Mouse (Mus musculus): ENCODE measurements around the gene Fgfr2. TPM values are rescaled to one million over a fixed set of nuclear protein-coding genes. Genes with fewer than 3 reads are reported as not detected.

The Fgfr2 gene
- total and polyA plus RNA-seq, 2 experiments from 2014 or later: 17.1 to 47.6 TPM

GRCm38 (mm10) chr7:131788595-131789206 is 1334.4 kb downstream of the Fgfr2 start:
- TF ChIP-seq CTCF (IDR thresholded peaks at IDR 0.05; ENCODE audit: low read depth): no peak
- Histone ChIP-seq H3K4me1 (ENCODE audit: insufficient read depth) (no peaks in the 10 kb centered on the region), H3K9ac (no peak overlapping the region), H3K9me3 (ENCODE audit: low read length) (no peaks in the 10 kb centered on the region), H3K27me3 (ENCODE audit: insufficient read depth, low read length) (no peaks in the 10 kb centered on the region; the same call in 1 of the 2 replicates), H3K27ac (ENCODE audit: low read depth, low read length) (no peak overlapping the region), H3K4me3 (ENCODE audit: low read depth, low read length) (no peak overlapping the region), H3K4me2 (ENCODE audit: low read depth) (no peak overlapping the region), H3K36me3 (ENCODE audit: insufficient read depth) (no peaks in the 10 kb centered on the region)
- 44% methylated on average over 10 of the region's 10 CpGs for WGBS
- no peak for DNase-seq
- ATAC-seq: no peak; the same call in 1 of the 2 replicates

GRCm38 (mm10) chr7:131785721-131786120 is 1337.4 kb downstream of the Fgfr2 start:
- no peak for DNase-seq
- Histone ChIP-seq H3K9me3 (ENCODE audit: low read length) (no peaks in the 10 kb centered on the region), H3K36me3 (ENCODE audit: insufficient read depth) (no peaks in the 10 kb centered on the region), H3K4me2 (ENCODE audit: low read depth) (no peak overlapping the region), H3K27ac (ENCODE audit: low read depth, low read length) (no peak overlapping the region), H3K4me1 (ENCODE audit: insufficient read depth) (no peaks in the 10 kb centered on the region), H3K9ac (no peak overlapping the region), H3K27me3 (ENCODE audit: insufficient read depth, low read length) (no peaks in the 10 kb centered on the region; the same call in none of the 2 replicates), H3K4me3 (ENCODE audit: low read depth, low read length) (no peak overlapping the region)
- WGBS: 78% methylated on average over 3 of the region's 3 CpGs
- no peak for TF ChIP-seq CTCF (IDR thresholded peaks at IDR 0.05; ENCODE audit: low read depth)
- no peak for ATAC-seq

- no peak overlapping the region for H3K9ac ChIP-seq
- no peaks in the 10 kb centered on the region for H3K9me3 ChIP-seq (ENCODE audit: low read length)
- no peak overlapping the region for H3K4me3 ChIP-seq (ENCODE audit: low read depth, low read length)
- H3K36me3 ChIP-seq (ENCODE audit: insufficient read depth): no peaks in the 10 kb centered on the region
- ATAC-seq (no peak), DNase-seq (no peak)
- no peak for TF ChIP-seq CTCF (IDR thresholded peaks at IDR 0.05; ENCODE audit: low read depth)
- no peak overlapping the region for H3K4me2 ChIP-seq (ENCODE audit: low read depth)
- 34% methylated on average over 24 of the region's 24 CpGs for WGBS
- H3K27ac ChIP-seq (ENCODE audit: low read depth, low read length): no peak overlapping the region
- H3K4me1 ChIP-seq (ENCODE audit: insufficient read depth): no peaks in the 10 kb centered on the region
- H3K27me3 ChIP-seq (ENCODE audit: insufficient read depth, low read length): peaks cover 42% of the 10 kb centered on the region
Observed at GRCm38 (mm10) chr7:131778271-131778985, 1344.7 kb downstream of the Fgfr2 start.

- Histone ChIP-seq H3K9ac (no peak overlapping the region), H3K4me1 (ENCODE audit: insufficient read depth) (no peaks in the 10 kb centered on the region), H3K9me3 (ENCODE audit: low read length) (no peaks in the 10 kb centered on the region), H3K27ac (ENCODE audit: low read depth, low read length) (no peak overlapping the region), H3K4me3 (ENCODE audit: low read depth, low read length) (no peak overlapping the region), H3K27me3 (ENCODE audit: insufficient read depth, low read length) (peaks cover 47% of the 10 kb centered on the region), H3K4me2 (ENCODE audit: low read depth) (no peak overlapping the region), H3K36me3 (ENCODE audit: insufficient read depth) (no peaks in the 10 kb centered on the region)
- DNase-seq (peak; percentile 41), ATAC-seq (0 out of 2 replicates have a peak, but pooled peaks have one; percentile 48)
- 7% methylated on average over 10 of the region's 10 CpGs for WGBS
- TF ChIP-seq CTCF (IDR thresholded peaks at IDR 0.05; ENCODE audit: low read depth): no peak
Observed at GRCm38 (mm10) chr7:131777461-131778270, 1345.5 kb downstream of the Fgfr2 start.

GRCm38 (mm10) chr7:131776191-131776752 is 1346.9 kb downstream of the Fgfr2 start:
- Histone ChIP-seq H3K27ac (ENCODE audit: low read depth, low read length) (no peak overlapping the region), H3K4me3 (ENCODE audit: low read depth, low read length) (no peak overlapping the region), H3K4me2 (ENCODE audit: low read depth) (no peak overlapping the region), H3K9me3 (ENCODE audit: low read length) (no peaks in the 10 kb centered on the region), H3K27me3 (ENCODE audit: insufficient read depth, low read length) (peaks cover 57% of the 10 kb centered on the region), H3K4me1 (ENCODE audit: insufficient read depth) (no peaks in the 10 kb centered on the region), H3K36me3 (ENCODE audit: insufficient read depth) (no peaks in the 10 kb centered on the region), H3K9ac (no peak overlapping the region)
- DNase-seq: peak; percentile 29
- ATAC-seq: no peak
- no peak for TF ChIP-seq CTCF (IDR thresholded peaks at IDR 0.05; ENCODE audit: low read depth)
- 36% methylated on average over 16 of the region's 16 CpGs for WGBS

- H3K36me3 ChIP-seq (ENCODE audit: insufficient read depth): no peaks in the 10 kb centered on the region
- ATAC-seq: no peak
- 85% methylated on average over 3 of the region's 3 CpGs for WGBS
- H3K9ac ChIP-seq: no peak overlapping the region
- no peak overlapping the region for H3K4me3 ChIP-seq (ENCODE audit: low read depth, low read length)
- no peak overlapping the region for H3K27ac ChIP-seq (ENCODE audit: low read depth, low read length)
- no peak for DNase-seq
- H3K9me3 ChIP-seq (ENCODE audit: low read length): no peaks in the 10 kb centered on the region
- H3K27me3 ChIP-seq (ENCODE audit: insufficient read depth, low read length): peaks cover 3% of the 10 kb centered on the region; the same call in 1 of the 2 replicates
- TF ChIP-seq CTCF (IDR thresholded peaks at IDR 0.05; ENCODE audit: low read depth): 0 out of 2 replicates have a peak, but pooled peaks have one; percentile 38
- H3K4me1 ChIP-seq (ENCODE audit: insufficient read depth): no peaks in the 10 kb centered on the region
- H3K4me2 ChIP-seq (ENCODE audit: low read depth): no peak overlapping the region
Observed at GRCm38 (mm10) chr7:131757922-131758321, 1365.2 kb downstream of the Fgfr2 start.

Measured in forebrain, postnatal 0 days (tissue).